Mouse (Mus musculus) G1E (cell line): ENCODE measurements around the gene Shank2. TPM values are rescaled to one million over a fixed set of nuclear protein-coding genes. Genes with fewer than 3 reads are reported as not detected.

Experiments used
- ATAC-seq: 2 replicates; pipeline ENCODE4 v1.8.0; 2016; ENCODE audit warnings: mild to moderate bottlenecking; ENCODE audit not compliant: insufficient number of reproducible peaks, poor library complexity, low FRiP score, severe bottlenecking; ENCODE audit errors: extremely low read depth
- DNase-seq: peaks from one replicate; pipeline ENCODE4 v3.0.0; 2012; ENCODE audit warnings: low spot score
- H3K27me3 ChIP-seq: 2 replicates; pipeline ENCODE4 v1.6.1; 2012; ENCODE audit warnings: mild to moderate bottlenecking, low read length, inconsistent platforms; ENCODE audit not compliant: insufficient read depth
- H3K36me3 ChIP-seq: replicated peaks from 2 replicates; pipeline ENCODE3; 2012; ENCODE audit warnings: mild to moderate bottlenecking, inconsistent platforms
- H3K4me1 ChIP-seq: 2 replicates; pipeline ENCODE4 v1.6.1; 2012; ENCODE audit warnings: low read depth, low read length, inconsistent platforms, mixed read lengths; ENCODE audit not compliant: insufficient read depth
- H3K4me3 ChIP-seq: 2 replicates; pipeline ENCODE4 v1.5.1; 2012; ENCODE audit warnings: low read depth, mild to moderate bottlenecking, inconsistent platforms, low read length, moderate library complexity, mixed read lengths
- H3K9me3 ChIP-seq: replicated peaks from 2 replicates; pipeline ENCODE4 v1.6.1; 2012; ENCODE audit warnings: inconsistent platforms
- CTCF ChIP-seq: IDR thresholded peaks from 2 replicates; pipeline ENCODE4 v1.5.1; 2012; ENCODE audit warnings: low read depth, low read length, inconsistent platforms, mixed read lengths
- GATA1 ChIP-seq: IDR thresholded peaks from 2 replicates; pipeline ENCODE4 v1.6.1; 2012; ENCODE audit warnings: borderline replicate concordance, low read length, inconsistent platforms, mixed read lengths
- GATA2 ChIP-seq: IDR thresholded peaks from 2 replicates; pipeline ENCODE4 v1.6.1; 2012; ENCODE audit warnings: low read depth, low read length, inconsistent platforms, borderline replicate concordance
- POLR2AphosphoS5 ChIP-seq: IDR thresholded peaks from 2 replicates; pipeline ENCODE4 v1.6.1; 2012; ENCODE audit warnings: low read depth, low read length, inconsistent platforms; ENCODE audit not compliant: insufficient replicate concordance
- TAL1 ChIP-seq: conservative IDR thresholded peaks from 2 replicates; pipeline ENCODE4 v1.6.1; 2012; ENCODE audit warnings: low read depth, low read length, inconsistent platforms, mixed read lengths
- polyA plus RNA-seq: library from polyadenylated mRNA; stranded (reverse); fragments of >175 nt; gene quantifications from 2 replicates; pipeline ENCODE4 v1.2.3, GENCODE M21; 2012
- total RNA-seq, 2 experiments: library from RNA; stranded (forward) in 1 of 2; stranded (reverse) in 1 of 2; fragments of 200-1000 nt in 1 of 2; fragments of >200 nt in 1 of 2; fragmentation: Nextera tagmentation in 1 of 2; gene quantifications; 2 replicates each; pipeline ENCODE4 v1.2.3; 2014 to 2017

Gene Shank2
- total and polyA plus RNA-seq, 3 experiments, result 0.05 TPM; not detected in 2

DNA sequence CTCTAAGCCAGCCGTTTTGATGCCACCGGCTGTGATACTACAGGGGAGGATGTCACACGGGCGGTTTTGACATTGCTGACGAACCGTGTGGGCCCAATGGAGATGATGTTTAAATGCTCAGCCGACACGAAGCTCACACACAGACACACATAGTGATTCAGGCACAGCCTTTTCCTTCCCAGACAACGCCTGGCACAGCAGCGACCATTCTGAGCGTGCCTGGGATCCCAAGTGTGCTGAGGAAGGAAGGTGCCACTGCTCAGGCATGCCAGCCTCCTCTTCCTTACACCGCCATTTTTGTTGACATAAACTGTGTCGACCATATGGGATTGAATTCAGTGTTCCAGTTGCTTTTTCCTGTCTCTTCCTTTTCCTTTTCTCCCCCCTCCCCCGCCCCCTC, 172.6 kb downstream of the Shank2 start:
- TF ChIP-seq CTCF, result no peak
- TF ChIP-seq GATA2, result no peak
- TF ChIP-seq POLR2AphosphoS5, result no peak
- peaks cover 18% of the 10 kb centered on the region for H3K27me3 ChIP-seq
- ATAC-seq (no peak), DNase-seq (no peak)
- H3K4me1 ChIP-seq, result no peaks in the 10 kb centered on the region
- no peaks in the 10 kb centered on the region for H3K9me3 ChIP-seq
- H3K4me3 ChIP-seq, result no peak overlapping the region
- no peaks in the 10 kb centered on the region for H3K36me3 ChIP-seq

DNA sequence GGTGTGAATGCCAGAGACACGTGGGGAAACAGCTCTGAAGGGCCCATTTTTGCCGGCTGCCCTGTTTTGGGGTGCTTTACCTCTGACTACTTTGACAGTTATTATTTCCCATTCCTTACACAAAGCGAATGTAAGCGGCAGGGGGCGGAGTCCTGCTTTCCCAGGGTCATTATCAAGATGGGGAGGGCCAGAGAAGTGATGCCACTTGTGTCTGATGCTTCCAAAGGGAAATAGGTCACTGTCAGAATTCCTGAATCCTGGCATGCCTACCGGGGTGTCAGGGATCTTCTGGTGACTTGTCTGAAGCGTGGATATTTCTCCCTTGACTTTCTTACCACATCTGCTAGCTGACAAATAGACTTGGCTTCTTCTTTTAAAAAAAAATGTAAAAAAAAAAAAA, 173.3 kb downstream of the Shank2 start:
- ATAC-seq (no peak), DNase-seq (no peak)
- H3K27me3 ChIP-seq, result peaks cover 15% of the 10 kb centered on the region
- no peak overlapping the region for H3K4me3 ChIP-seq
- no peak for TF ChIP-seq GATA1
- no peak for TF ChIP-seq TAL1
- no peaks in the 10 kb centered on the region for H3K9me3 ChIP-seq
- no peaks in the 10 kb centered on the region for H3K36me3 ChIP-seq
- H3K4me1 ChIP-seq, result no peaks in the 10 kb centered on the region

DNA sequence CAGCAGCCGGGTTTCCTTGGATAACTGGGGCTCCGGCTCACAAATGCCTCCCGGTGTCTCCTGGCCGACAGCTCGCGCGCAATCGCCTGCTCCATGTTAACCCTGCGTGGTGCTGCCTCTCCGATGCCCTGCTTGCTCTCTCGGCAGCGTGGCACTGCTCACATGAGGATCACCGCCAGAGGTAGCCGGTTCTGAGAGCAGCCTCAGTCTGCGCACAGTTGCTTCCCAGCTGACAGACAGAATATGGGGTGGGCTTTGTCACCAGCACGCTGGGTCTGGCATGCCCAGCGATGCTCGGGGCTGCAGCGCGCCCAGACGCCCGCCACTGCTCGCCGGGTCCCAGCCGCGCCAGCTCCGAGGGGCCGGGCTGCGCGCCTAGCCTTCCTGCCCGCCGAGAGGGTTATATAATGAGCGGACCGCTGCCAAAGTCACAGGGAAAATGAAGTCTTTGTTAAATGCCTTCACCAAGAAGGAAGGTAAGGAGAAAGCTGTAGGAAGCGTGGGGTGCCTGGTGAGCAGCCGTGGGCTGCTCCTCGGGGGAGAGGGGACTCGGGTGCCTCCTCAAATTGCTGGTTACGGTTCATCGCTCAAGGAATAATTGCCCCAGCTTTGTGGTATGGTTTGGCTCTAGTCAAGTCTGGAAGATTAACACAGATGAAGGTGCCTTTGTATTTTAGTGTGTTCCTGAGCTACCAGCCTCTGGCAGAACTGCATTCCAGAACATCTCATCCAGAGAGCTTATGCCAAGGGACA, 173.9 kb downstream of the Shank2 start:
- no peaks in the 10 kb centered on the region for H3K9me3 ChIP-seq
- no peak for TF ChIP-seq CTCF
- TF ChIP-seq GATA2, result no peak
- TF ChIP-seq POLR2AphosphoS5, result no peak
- no peak for TF ChIP-seq TAL1
- TF ChIP-seq GATA1, result no peak

DNA sequence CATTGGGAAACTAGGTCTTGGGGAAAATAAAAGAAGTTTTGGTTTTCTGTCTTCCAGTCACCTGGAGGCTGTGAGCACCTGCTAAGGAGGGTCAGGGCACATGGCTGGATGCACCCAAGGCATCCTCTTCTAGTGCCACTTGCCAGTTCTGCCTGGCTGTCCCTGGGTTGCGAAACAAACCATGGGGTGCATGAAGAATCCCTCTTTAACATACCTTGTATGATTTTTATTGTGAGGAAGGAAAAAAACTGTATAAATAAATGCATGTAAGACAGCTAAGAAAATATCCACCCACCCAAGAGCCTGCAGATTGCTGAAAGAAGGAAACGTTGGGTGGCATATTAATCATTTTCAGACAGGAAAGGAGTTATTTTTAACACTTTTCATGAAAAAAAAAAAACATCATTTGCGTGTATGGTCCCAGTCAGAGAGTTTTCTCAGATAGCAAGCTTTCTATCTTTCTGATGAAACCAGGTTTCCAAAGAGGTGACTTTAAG, 174.6 kb downstream of the Shank2 start:
- Histone ChIP-seq H3K9me3 (no peaks in the 10 kb centered on the region), H3K4me3 (no peak overlapping the region), H3K27me3 (peaks cover 10% of the 10 kb centered on the region), H3K36me3 (no peaks in the 10 kb centered on the region), H3K4me1 (no peaks in the 10 kb centered on the region)
- no peak for TF ChIP-seq GATA1
- no peak for TF ChIP-seq GATA2
- TF ChIP-seq POLR2AphosphoS5, result no peak
- no peak for TF ChIP-seq CTCF
- no peak for TF ChIP-seq TAL1
- ATAC-seq (no peak), DNase-seq (no peak)

More for the DNA sequence above, 173.9 kb downstream of the Shank2 start:
- Histone ChIP-seq H3K4me1 (no peaks in the 10 kb centered on the region), H3K27me3 (peaks cover 15% of the 10 kb centered on the region), H3K36me3 (no peaks in the 10 kb centered on the region), H3K4me3 (no peak overlapping the region)
- no peak for ATAC-seq
- no peak for DNase-seq

DNA sequence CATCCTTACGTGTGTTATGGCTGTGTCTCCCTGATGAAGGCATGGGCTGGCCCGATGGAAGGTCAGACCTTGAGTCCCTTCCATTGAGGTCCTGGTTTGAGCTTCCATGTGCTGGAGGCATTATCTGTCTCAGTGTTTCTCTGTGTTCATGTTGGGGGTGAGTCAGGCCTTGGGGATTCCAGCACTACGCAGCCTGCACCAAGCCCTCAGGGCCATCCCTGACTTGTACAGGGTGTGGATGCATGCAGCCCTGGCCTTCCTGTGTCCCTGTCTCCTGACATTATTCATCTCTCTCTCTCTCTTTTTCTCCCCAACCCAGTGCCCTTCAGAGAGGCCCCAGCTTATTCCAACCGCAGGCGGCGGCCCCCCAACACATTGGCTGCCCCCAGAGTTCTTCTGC, 177.7 kb downstream of the Shank2 start:
- no peak for ATAC-seq
- no peak for TF ChIP-seq GATA1
- no peak for TF ChIP-seq CTCF
- TF ChIP-seq TAL1, result no peak
- TF ChIP-seq GATA2, result no peak
- no peak for TF ChIP-seq POLR2AphosphoS5

DNA sequence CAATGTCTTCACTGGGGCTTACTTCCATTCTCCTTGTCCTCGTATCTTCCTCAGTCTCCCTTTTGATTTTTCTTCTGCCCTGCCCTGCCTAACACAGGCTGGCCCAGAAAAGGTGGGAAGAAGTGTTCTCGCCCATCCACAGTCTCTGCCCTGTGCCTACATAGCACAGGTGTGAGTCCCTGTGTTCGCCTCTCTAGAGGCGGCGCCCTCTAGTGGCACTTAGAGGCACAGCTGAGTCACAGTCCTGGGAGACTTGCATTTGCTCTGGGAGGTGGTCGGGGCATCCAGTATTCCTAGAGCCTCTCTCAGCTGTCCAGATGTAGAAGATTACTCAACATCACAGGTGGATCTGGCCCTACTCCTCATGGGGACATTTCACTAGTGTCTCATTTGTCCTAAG, 179.2 kb downstream of the Shank2 start:
- Histone ChIP-seq H3K4me3 (no peak overlapping the region), H3K27me3 (peaks cover 2% of the 10 kb centered on the region; the same call in 1 of the 2 replicates), H3K9me3 (no peaks in the 10 kb centered on the region), H3K4me1 (no peaks in the 10 kb centered on the region), H3K36me3 (no peaks in the 10 kb centered on the region)
- ATAC-seq (no peak), DNase-seq (peak; percentile 48)
- TF ChIP-seq GATA2 (no peak), CTCF (peak; percentile 79), GATA1 (no peak), TAL1 (no peak)

More for the DNA sequence above, 177.7 kb downstream of the Shank2 start:
- no peaks in the 10 kb centered on the region for H3K9me3 ChIP-seq
- H3K4me3 ChIP-seq, result no peak overlapping the region
- peaks cover 8% of the 10 kb centered on the region; the same call in 1 of the 2 replicates for H3K27me3 ChIP-seq
- no peaks in the 10 kb centered on the region for H3K4me1 ChIP-seq
- no peak for DNase-seq
- no peaks in the 10 kb centered on the region for H3K36me3 ChIP-seq
